In the genomic region with DNA sequence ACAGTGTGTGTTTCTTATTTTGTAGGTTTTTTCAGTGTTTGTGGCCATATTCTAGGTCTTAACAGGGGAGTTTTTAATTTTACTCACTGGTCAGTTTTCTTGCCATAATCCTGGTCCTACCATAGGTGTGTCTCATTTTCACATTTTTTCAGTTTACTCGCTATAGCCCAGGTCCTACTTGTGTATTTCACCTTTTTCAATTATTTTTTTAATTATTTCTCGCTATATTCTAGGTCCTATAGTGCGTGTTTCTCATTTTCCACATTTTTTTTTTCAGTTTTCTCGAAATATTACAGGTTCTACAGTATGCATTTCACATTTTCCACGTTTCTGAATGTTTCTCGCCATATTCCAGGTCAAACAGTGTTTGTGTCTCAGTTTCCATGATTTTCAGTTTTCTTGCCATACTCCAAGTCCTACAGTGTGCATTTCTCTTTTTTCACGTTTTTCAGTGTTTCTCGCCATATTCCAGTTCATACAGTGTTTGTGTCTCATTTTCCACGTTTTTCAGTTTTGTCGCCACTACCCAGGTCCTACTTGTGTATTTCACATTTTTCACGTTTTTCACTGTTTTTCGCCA, we compare ENCODE assay signal across 8 mouse cellular contexts.
DNase-seq lines count a peak whose midpoint lies in the region; ATAC-seq lines count a peak whose summit lies in the region.
"Not testable (repeated sequence)": the region's sequence is repeated elsewhere in the genome, so short reads cannot be mapped to it uniquely, and the experiment has no call there.

No protein-coding gene starts in this region.

- WGBS in embryonic facial prominence, embryonic 13.5 days: 77% methylated on average over 12 of the region's 12 CpGs
- 74% methylated on average over 12 of the region's 12 CpGs for WGBS in heart, embryonic 11.5 days (ENCODE audit: insufficient replicate concordance)
- 82% methylated on average over 12 of the region's 12 CpGs for WGBS in midbrain, embryonic 14.5 days

- not testable (repeated sequence) for H3K9ac ChIP-seq in embryonic facial prominence, embryonic 13.5 days; heart, embryonic 11.5 days (ENCODE audit: low read depth, low read length); midbrain, embryonic 14.5 days (replicated peaks; ENCODE audit: low read length)

- H3K27me3 ChIP-seq in embryonic facial prominence, embryonic 13.5 days; heart, embryonic 11.5 days (ENCODE audit: control insufficient read depth, insufficient read depth, low read length); midbrain, embryonic 14.5 days (ENCODE audit: control insufficient read depth, insufficient read depth, low read length); splenic B cell, adult 2 months (ENCODE audit: control insufficient read depth, insufficient read depth, low read length, poor library complexity, severe bottlenecking): not testable (repeated sequence)

- peak; percentile 85 for ATAC-seq in embryonic facial prominence, embryonic 13.5 days (ENCODE audit: insufficient number of reproducible peaks, insufficient read depth, low FRiP score, low TSS enrichment, low read depth)
- peak; percentile 64 for ATAC-seq in heart, embryonic 11.5 days (replicated peaks; ENCODE audit: insufficient number of reproducible peaks, low FRiP score, low TSS enrichment)
- peak; percentile 77; the same call in 1 of the 2 replicates for ATAC-seq in midbrain, embryonic 14.5 days (ENCODE audit: low FRiP score, low TSS enrichment)

- H3K36me3 ChIP-seq in embryonic facial prominence, embryonic 13.5 days; heart, embryonic 11.5 days (ENCODE audit: control insufficient read depth, insufficient read depth, low read length); midbrain, embryonic 14.5 days (ENCODE audit: control insufficient read depth, insufficient read depth, low read length); splenic B cell, adult 2 months (ENCODE audit: control insufficient read depth, insufficient read depth, low read length, poor library complexity, severe bottlenecking): not testable (repeated sequence)

- DNase-seq in 416B (ENCODE audit: low read depth): peak; percentile 76
- DNase-seq in R1 (ENCODE audit: low read depth, low spot score): peak; percentile 67
- DNase-seq in induced T-regulatory cell, adult 2 months (ENCODE audit: low read depth): peak; percentile 59
- peak; percentile 42 for DNase-seq in liver
- peak; percentile 39 for DNase-seq in midbrain, embryonic 14.5 days
- peak; percentile 67 for DNase-seq in splenic B cell, adult 2 months (ENCODE audit: low read depth, low spot score)

- not testable (repeated sequence) for H3K4me2 ChIP-seq in embryonic facial prominence, embryonic 13.5 days; heart, embryonic 11.5 days; midbrain, embryonic 14.5 days (ENCODE audit: low read length)

- H3K27ac ChIP-seq in embryonic facial prominence, embryonic 13.5 days; heart, embryonic 11.5 days (ENCODE audit: low read depth, low read length); midbrain, embryonic 14.5 days (replicated peaks; ENCODE audit: low read depth, low read length): not testable (repeated sequence)

- H3K4me3 ChIP-seq in embryonic facial prominence, embryonic 13.5 days; heart, embryonic 11.5 days (ENCODE audit: low read depth, low read length); midbrain, embryonic 14.5 days (replicated peaks; ENCODE audit: low read depth, low read length): not testable (repeated sequence)

- H3K9me3 ChIP-seq in embryonic facial prominence, embryonic 13.5 days: peaks cover 41% of the 10 kb centered on the region
- H3K9me3 ChIP-seq in heart, embryonic 11.5 days (replicated peaks; ENCODE audit: control insufficient read depth, low read length): peaks cover 36% of the 10 kb centered on the region
- H3K9me3 ChIP-seq in midbrain, embryonic 14.5 days (ENCODE audit: control insufficient read depth, low read length): peaks cover 44% of the 10 kb centered on the region

- H3K4me1 ChIP-seq in embryonic facial prominence, embryonic 13.5 days; heart, embryonic 11.5 days (ENCODE audit: control insufficient read depth, insufficient read depth, low read length); midbrain, embryonic 14.5 days (ENCODE audit: control insufficient read depth, insufficient read depth, low read length): not testable (repeated sequence)
